Mouse (Mus musculus) erythroblast, embryonic 14.5 days (primary cell): Measurements from ENCODE around the gene Ryr1.

ENCODE experiments used
- GATA1 ChIP-seq: IDR thresholded peaks from 2 replicates; pipeline ENCODE4 v1.6.1; 2012; ENCODE audit warnings: low read length, inconsistent platforms, mixed read lengths
- TAL1 ChIP-seq: IDR thresholded peaks from 3 replicates; pipeline ENCODE4 v1.6.1; 2012; ENCODE audit warnings: low read length, inconsistent platforms, mixed read lengths

DNA sequence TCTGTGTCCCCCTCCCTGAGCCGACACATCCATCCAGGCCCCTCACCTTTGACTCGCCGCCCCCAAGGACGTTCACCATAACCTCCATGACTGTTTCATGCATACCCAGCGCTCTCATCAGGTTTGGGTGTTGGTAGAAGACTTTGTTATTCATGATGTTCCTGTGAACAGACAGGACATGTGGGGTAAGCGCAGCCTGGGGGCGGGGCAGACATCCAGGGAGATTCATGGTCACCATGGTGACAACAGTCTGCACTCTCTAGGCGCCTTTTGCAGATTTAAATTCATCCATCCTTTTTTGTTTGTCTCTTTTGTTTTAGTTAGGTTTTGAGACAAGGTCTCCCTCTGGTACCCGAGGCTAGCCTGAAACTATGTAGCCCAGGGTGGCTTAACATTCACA, 48.0 kb downstream of the Ryr1 start:
- TF ChIP-seq TAL1 (no peak), GATA1 (no peak)
